Mouse (Mus musculus): ENCODE measurements around the gene C1ql2. TPM values are rescaled to one million over a fixed set of nuclear protein-coding genes. Genes with fewer than 3 reads are reported as not detected.

The C1ql2 gene
- polyA plus RNA-seq, 1 experiment from 2014 or later, result not detected

- no peaks in the 10 kb centered on the region for H3K4me1 ChIP-seq (replicated peaks; ENCODE audit: control insufficient read depth, insufficient read depth, low read length)
- H3K36me3 ChIP-seq (ENCODE audit: control insufficient read depth, insufficient read depth, low read length), result no peaks in the 10 kb centered on the region
- H3K27me3 ChIP-seq (replicated peaks; ENCODE audit: control insufficient read depth, insufficient read depth, low read length), result no peaks in the 10 kb centered on the region
- no peak overlapping the region for H3K27ac ChIP-seq (ENCODE audit: low read depth)
- H3K9ac ChIP-seq (ENCODE audit: low read length), result no peak overlapping the region
- H3K9me3 ChIP-seq (ENCODE audit: control insufficient read depth, low read length), result no peaks in the 10 kb centered on the region
- H3K4me2 ChIP-seq (ENCODE audit: low read length), result no peak overlapping the region
- H3K4me3 ChIP-seq (ENCODE audit: low read depth, low read length), result no peak overlapping the region
- no peak for ATAC-seq (replicated peaks; ENCODE audit: low FRiP score, low TSS enrichment, low read depth)
- WGBS, result 50% methylated on average over 1 of the region's 1 CpGs
- no peak for DNase-seq (ENCODE audit: low spot score)
Observed at GRCm38 (mm10) chr1:120328212-120328611, 12.2 kb upstream of the C1ql2 start.

GRCm38 (mm10) chr1:120331841-120332240 is 8.5 kb upstream of the C1ql2 start:
- DNase-seq (ENCODE audit: low spot score) (peak; percentile 89), ATAC-seq (replicated peaks; ENCODE audit: low FRiP score, low TSS enrichment, low read depth) (no peak)
- Histone ChIP-seq H3K27me3 (replicated peaks; ENCODE audit: control insufficient read depth, insufficient read depth, low read length) (peaks cover 8% of the 10 kb centered on the region), H3K4me1 (replicated peaks; ENCODE audit: control insufficient read depth, insufficient read depth, low read length) (no peaks in the 10 kb centered on the region), H3K36me3 (ENCODE audit: control insufficient read depth, insufficient read depth, low read length) (no peaks in the 10 kb centered on the region), H3K9ac (ENCODE audit: low read length) (no peak overlapping the region), H3K27ac (ENCODE audit: low read depth) (no peak overlapping the region), H3K4me2 (ENCODE audit: low read length) (no peak overlapping the region), H3K9me3 (ENCODE audit: control insufficient read depth, low read length) (no peaks in the 10 kb centered on the region), H3K4me3 (ENCODE audit: low read depth, low read length) (no peak overlapping the region)
- 40% methylated on average over 6 of the region's 6 CpGs for WGBS

GRCm38 (mm10) chr1:120337970-120338369 is 2.4 kb upstream of the C1ql2 start:
- no peak overlapping the region for H3K4me3 ChIP-seq (ENCODE audit: low read depth, low read length)
- peaks cover 5% of the 10 kb centered on the region; the same call in 1 of the 2 replicates for H3K4me1 ChIP-seq (replicated peaks; ENCODE audit: control insufficient read depth, insufficient read depth, low read length)
- H3K36me3 ChIP-seq (ENCODE audit: control insufficient read depth, insufficient read depth, low read length), result no peaks in the 10 kb centered on the region
- WGBS, result 28% methylated on average over 7 of the region's 7 CpGs
- ATAC-seq (replicated peaks; ENCODE audit: low FRiP score, low TSS enrichment, low read depth), result no peak
- H3K9ac ChIP-seq (ENCODE audit: low read length), result no peak overlapping the region
- H3K4me2 ChIP-seq (ENCODE audit: low read length), result no peak overlapping the region
- H3K27ac ChIP-seq (ENCODE audit: low read depth), result no peak overlapping the region
- DNase-seq (ENCODE audit: low spot score), result no peak
- no peaks in the 10 kb centered on the region for H3K9me3 ChIP-seq (ENCODE audit: control insufficient read depth, low read length)
- H3K27me3 ChIP-seq (replicated peaks; ENCODE audit: control insufficient read depth, insufficient read depth, low read length), result peaks cover 68% of the 10 kb centered on the region

GRCm38 (mm10) chr1:120341172-120341675 is 842 bp downstream of the C1ql2 start:
- Histone ChIP-seq H3K27me3 (replicated peaks; ENCODE audit: control insufficient read depth, insufficient read depth, low read length) (peaks cover 92% of the 10 kb centered on the region), H3K4me1 (replicated peaks; ENCODE audit: control insufficient read depth, insufficient read depth, low read length) (peaks cover 5% of the 10 kb centered on the region; the same call in 1 of the 2 replicates), H3K9me3 (ENCODE audit: control insufficient read depth, low read length) (no peaks in the 10 kb centered on the region), H3K4me3 (ENCODE audit: low read depth, low read length) (peak overlapping the region; percentile 26; the same call in 1 of the 2 replicates), H3K36me3 (ENCODE audit: control insufficient read depth, insufficient read depth, low read length) (no peaks in the 10 kb centered on the region), H3K27ac (ENCODE audit: low read depth) (no peak overlapping the region), H3K9ac (ENCODE audit: low read length) (no peak overlapping the region), H3K4me2 (ENCODE audit: low read length) (peak overlapping the region; percentile 45)
- ATAC-seq (replicated peaks; ENCODE audit: low FRiP score, low TSS enrichment, low read depth), result no peak
- peak; percentile 53 for DNase-seq (ENCODE audit: low spot score)
- under 1% methylated on average over 37 of the region's 41 CpGs for WGBS

- Histone ChIP-seq H3K4me3 (ENCODE audit: low read depth, low read length) (peak overlapping the region; percentile 23), H3K9ac (ENCODE audit: low read length) (no peak overlapping the region), H3K9me3 (ENCODE audit: control insufficient read depth, low read length) (no peaks in the 10 kb centered on the region), H3K4me2 (ENCODE audit: low read length) (peak overlapping the region; percentile 49), H3K4me1 (replicated peaks; ENCODE audit: control insufficient read depth, insufficient read depth, low read length) (peaks cover 5% of the 10 kb centered on the region; the same call in 1 of the 2 replicates), H3K36me3 (ENCODE audit: control insufficient read depth, insufficient read depth, low read length) (no peaks in the 10 kb centered on the region), H3K27me3 (replicated peaks; ENCODE audit: control insufficient read depth, insufficient read depth, low read length) (peaks cover 89% of the 10 kb centered on the region), H3K27ac (ENCODE audit: low read depth) (no peak overlapping the region)
- ATAC-seq (replicated peaks; ENCODE audit: low FRiP score, low TSS enrichment, low read depth) (no peak), DNase-seq (ENCODE audit: low spot score) (no peak)
- WGBS, result 2% methylated on average over 17 of the region's 17 CpGs
Observed at GRCm38 (mm10) chr1:120341811-120342370, 1.5 kb downstream of the C1ql2 start.

GRCm38 (mm10) chr1:120342371-120342821 is 2.0 kb downstream of the C1ql2 start:
- H3K4me1 ChIP-seq (replicated peaks; ENCODE audit: control insufficient read depth, insufficient read depth, low read length), result peaks cover 5% of the 10 kb centered on the region; the same call in 1 of the 2 replicates
- ATAC-seq (replicated peaks; ENCODE audit: low FRiP score, low TSS enrichment, low read depth) (no peak), DNase-seq (ENCODE audit: low spot score) (peak; percentile 59)
- H3K9ac ChIP-seq (ENCODE audit: low read length), result no peak overlapping the region
- WGBS, result under 1% methylated on average over 34 of the region's 34 CpGs
- no peaks in the 10 kb centered on the region for H3K9me3 ChIP-seq (ENCODE audit: control insufficient read depth, low read length)
- H3K4me2 ChIP-seq (ENCODE audit: low read length), result peak overlapping the region; percentile 49
- H3K27ac ChIP-seq (ENCODE audit: low read depth), result no peak overlapping the region
- peaks cover 85% of the 10 kb centered on the region for H3K27me3 ChIP-seq (replicated peaks; ENCODE audit: control insufficient read depth, insufficient read depth, low read length)
- H3K36me3 ChIP-seq (ENCODE audit: control insufficient read depth, insufficient read depth, low read length), result no peaks in the 10 kb centered on the region
- peak overlapping the region; percentile 23 for H3K4me3 ChIP-seq (ENCODE audit: low read depth, low read length)

- peaks cover 5% of the 10 kb centered on the region; the same call in 1 of the 2 replicates for H3K4me1 ChIP-seq (replicated peaks; ENCODE audit: control insufficient read depth, insufficient read depth, low read length)
- H3K4me2 ChIP-seq (ENCODE audit: low read length), result no peak overlapping the region
- H3K36me3 ChIP-seq (ENCODE audit: control insufficient read depth, insufficient read depth, low read length), result no peaks in the 10 kb centered on the region
- H3K4me3 ChIP-seq (ENCODE audit: low read depth, low read length), result no peak overlapping the region
- 22% methylated on average over 7 of the region's 7 CpGs for WGBS
- H3K9me3 ChIP-seq (ENCODE audit: control insufficient read depth, low read length), result no peaks in the 10 kb centered on the region
- DNase-seq (ENCODE audit: low spot score) (no peak), ATAC-seq (replicated peaks; ENCODE audit: low FRiP score, low TSS enrichment, low read depth) (no peak)
- H3K27ac ChIP-seq (ENCODE audit: low read depth), result no peak overlapping the region
- no peak overlapping the region for H3K9ac ChIP-seq (ENCODE audit: low read length)
- peaks cover 59% of the 10 kb centered on the region for H3K27me3 ChIP-seq (replicated peaks; ENCODE audit: control insufficient read depth, insufficient read depth, low read length)
Observed at GRCm38 (mm10) chr1:120345001-120345400, 4.6 kb downstream of the C1ql2 start.

- Histone ChIP-seq H3K9ac (ENCODE audit: low read length) (no peak overlapping the region), H3K4me3 (ENCODE audit: low read depth, low read length) (no peak overlapping the region), H3K27me3 (replicated peaks; ENCODE audit: control insufficient read depth, insufficient read depth, low read length) (no peaks in the 10 kb centered on the region), H3K9me3 (ENCODE audit: control insufficient read depth, low read length) (no peaks in the 10 kb centered on the region), H3K4me1 (replicated peaks; ENCODE audit: control insufficient read depth, insufficient read depth, low read length) (0 out of 2 replicates have a peak, but pooled peaks cover 3% of the 10 kb centered on the region), H3K4me2 (ENCODE audit: low read length) (no peak overlapping the region), H3K36me3 (ENCODE audit: control insufficient read depth, insufficient read depth, low read length) (no peaks in the 10 kb centered on the region), H3K27ac (ENCODE audit: low read depth) (no peak overlapping the region)
- 37% methylated on average over 2 of the region's 2 CpGs for WGBS
- no peak for DNase-seq (ENCODE audit: low spot score)
- ATAC-seq (replicated peaks; ENCODE audit: low FRiP score, low TSS enrichment, low read depth), result no peak
Observed at GRCm38 (mm10) chr1:120354387-120354786, 14.0 kb downstream of the C1ql2 start.
